Mouse (Mus musculus) hindbrain, embryonic 12.5 days (tissue): ENCODE results near the gene Gm28269. TPM values are rescaled to one million over a fixed set of nuclear protein-coding genes. Genes with fewer than 3 reads are reported as not detected.

ENCODE experiments used
- ATAC-seq: fragments of 200-750 bp; cut with Nextera tagmentation; 2 replicates; pipeline ENCODE4 v1.8.0; 2017; ENCODE audit warnings: moderate TSS enrichment; ENCODE audit not compliant: low FRiP score
- H3K27ac ChIP-seq: fragments of 300-500 bp; sonication (generic); 2 replicates; pipeline ENCODE4 v1.5.1; 2016; ENCODE audit warnings: mild to moderate bottlenecking
- H3K27me3 ChIP-seq: fragments of 300-500 bp; sonication (generic); 2 replicates; pipeline ENCODE4 v1.6.1; 2016; ENCODE audit warnings: mild to moderate bottlenecking
- H3K36me3 ChIP-seq: fragments of 300-500 bp; sonication (generic); 2 replicates; pipeline ENCODE4 v1.6.1; 2016; ENCODE audit warnings: mild to moderate bottlenecking
- H3K4me1 ChIP-seq: fragments of 300-500 bp; sonication (generic); 2 replicates; pipeline ENCODE4 v1.6.1; 2016
- H3K4me2 ChIP-seq: fragments of 300-500 bp; sonication (generic); replicated peaks from 2 replicates; pipeline ENCODE4 v1.6.1; 2016; ENCODE audit warnings: mild to moderate bottlenecking
- H3K4me3 ChIP-seq: fragments of 300-500 bp; sonication (generic); 2 replicates; pipeline ENCODE4 v1.5.1; 2016; ENCODE audit warnings: mild to moderate bottlenecking
- H3K9ac ChIP-seq: fragments of 300-500 bp; sonication (generic); 2 replicates; pipeline ENCODE4 v1.6.1; 2016; ENCODE audit warnings: mild to moderate bottlenecking, moderate library complexity
- H3K9me3 ChIP-seq: fragments of 300-500 bp; sonication (generic); replicated peaks from 2 replicates; pipeline ENCODE4 v1.6.1; 2016; ENCODE audit warnings: mild to moderate bottlenecking
- WGBS: fragments of 180-500 bp; shearing (Covaris S2); methylation state at CpG from one replicate; pipeline ENCODE4 v1.1.7; 2016; 5-methylcytosine and 5-hydroxymethylcytosine counted together
- polyA plus RNA-seq: library from polyadenylated mRNA; unstranded; fragments of >200 nt; fragmentation: Nextera tagmentation; extraction: Ambion mirVana; gene quantifications from 2 replicates; pipeline ENCODE4 v1.2.1, GENCODE M21; 2016

Gene Gm28269
- polyA plus RNA-seq: not detected in 2 replicates

- Histone ChIP-seq H3K36me3 (no peaks in the 10 kb centered on the region), H3K9me3 (no peaks in the 10 kb centered on the region), H3K4me2 (no peak within 1 kb of the TSS), H3K4me1 (no peaks in the 10 kb centered on the region), H3K27me3 (no peaks in the 10 kb centered on the region), H3K4me3 (no peak within 1 kb of the TSS), H3K27ac (no peak within 1 kb of the TSS), H3K9ac (no peak within 1 kb of the TSS)
- ATAC-seq: no peak
These were observed at the start of gene Gm28269 for GRCm38 (mm10) chrX:21744997-21745396. Gm28269 (minus strand) TSS chrX:21745097.

- Histone ChIP-seq H3K9ac (no peak overlapping the region), H3K9me3 (no peaks in the 10 kb centered on the region), H3K27me3 (no peaks in the 10 kb centered on the region), H3K4me1 (no peaks in the 10 kb centered on the region), H3K36me3 (no peaks in the 10 kb centered on the region), H3K4me3 (no peak overlapping the region), H3K27ac (no peak overlapping the region), H3K4me2 (no peak overlapping the region)
- 88% methylated on average over 2 of the region's 2 CpGs for WGBS
- ATAC-seq: no peak
These were observed 28.0 kb downstream of the Gm28269 start for GRCm38 (mm10) chrX:21716885-21717284.

- Histone ChIP-seq H3K4me3 (no peak overlapping the region), H3K27me3 (no peaks in the 10 kb centered on the region), H3K4me2 (no peak overlapping the region), H3K9me3 (no peaks in the 10 kb centered on the region), H3K9ac (no peak overlapping the region), H3K4me1 (no peaks in the 10 kb centered on the region), H3K27ac (no peak overlapping the region), H3K36me3 (no peaks in the 10 kb centered on the region)
- WGBS: 69% methylated on average over 5 of the region's 5 CpGs
- no peak for ATAC-seq
These were observed 29.6 kb downstream of the Gm28269 start for GRCm38 (mm10) chrX:21715293-21715692.

- Histone ChIP-seq H3K4me2 (no peak within 1 kb of the TSS), H3K9me3 (no peaks in the 10 kb centered on the region)
- 64% methylated on average over 7 of the region's 7 CpGs for WGBS
These were observed 30.1 kb downstream of the Gm28269 start, which contains the start of gene Slc6a14 for GRCm38 (mm10) chrX:21714829-21715228. Slc6a14 (plus strand) TSS chrX:21714896.

GRCm38 (mm10) chrX:21704470-21704869 lies 40.4 kb downstream of the Gm28269 start:
- Histone ChIP-seq H3K4me2 (no peak overlapping the region), H3K36me3 (no peaks in the 10 kb centered on the region), H3K27me3 (no peaks in the 10 kb centered on the region), H3K4me3 (no peak overlapping the region), H3K4me1 (no peaks in the 10 kb centered on the region), H3K9ac (no peak overlapping the region), H3K9me3 (no peaks in the 10 kb centered on the region), H3K27ac (no peak overlapping the region)
- 0 out of 2 replicates have a peak, but pooled peaks have one; percentile 52 for ATAC-seq
- 38% methylated on average over 1 of the region's 1 CpGs for WGBS

More at GRCm38 (mm10) chrX:21714829-21715228, 30.1 kb downstream of the Gm28269 start, which contains the start of gene Slc6a14:
- H3K27ac ChIP-seq: no peak within 1 kb of the TSS
- no peaks in the 10 kb centered on the region for H3K27me3 ChIP-seq
- H3K4me1 ChIP-seq: no peaks in the 10 kb centered on the region
- H3K4me3 ChIP-seq: no peak within 1 kb of the TSS
- H3K9ac ChIP-seq: no peak within 1 kb of the TSS
- ATAC-seq: no peak
- H3K36me3 ChIP-seq: no peaks in the 10 kb centered on the region

- no peaks in the 10 kb centered on the region for H3K9me3 ChIP-seq
- no peaks in the 10 kb centered on the region for H3K36me3 ChIP-seq
- no peak overlapping the region for H3K9ac ChIP-seq
- no peak for ATAC-seq
- H3K27me3 ChIP-seq: no peaks in the 10 kb centered on the region
- H3K27ac ChIP-seq: no peak overlapping the region
- H3K4me1 ChIP-seq: no peaks in the 10 kb centered on the region
- H3K4me3 ChIP-seq: no peak overlapping the region
- WGBS: 77% methylated on average over 4 of the region's 4 CpGs
- no peak overlapping the region for H3K4me2 ChIP-seq
These were observed 43.3 kb downstream of the Gm28269 start for GRCm38 (mm10) chrX:21701646-21702045.

- Histone ChIP-seq H3K9me3 (no peaks in the 10 kb centered on the region), H3K27ac (no peak overlapping the region), H3K27me3 (no peaks in the 10 kb centered on the region), H3K4me1 (no peaks in the 10 kb centered on the region), H3K4me3 (no peak overlapping the region), H3K4me2 (no peak overlapping the region), H3K9ac (no peak overlapping the region), H3K36me3 (no peaks in the 10 kb centered on the region)
- WGBS: 84% methylated on average over 3 of the region's 3 CpGs
- ATAC-seq: no peak
These were observed 49.2 kb downstream of the Gm28269 start for GRCm38 (mm10) chrX:21695687-21696086.

GRCm38 (mm10) chrX:21695220-21695619 lies 49.7 kb downstream of the Gm28269 start:
- 73% methylated on average over 6 of the region's 6 CpGs for WGBS
- ATAC-seq: no peak
- no peaks in the 10 kb centered on the region for H3K36me3 ChIP-seq
- H3K4me3 ChIP-seq: no peak overlapping the region
- no peak overlapping the region for H3K27ac ChIP-seq
- no peaks in the 10 kb centered on the region for H3K4me1 ChIP-seq
- no peaks in the 10 kb centered on the region for H3K9me3 ChIP-seq
- no peaks in the 10 kb centered on the region for H3K27me3 ChIP-seq
- H3K4me2 ChIP-seq: no peak overlapping the region
- H3K9ac ChIP-seq: no peak overlapping the region

Other genes starting within 250 kb of the Gm28269 start
- gene Slc6a14, start 30.2 kb downstream of the Gm28269 start, polyA plus RNA-seq: 0.13 and 0.31 TPM in 2 replicates